Mouse (Mus musculus) stomach, embryonic 14.5 days (tissue): ENCODE data around the gene Cdkn2c. TPM values are rescaled to one million over a fixed set of nuclear protein-coding genes. Genes with fewer than 3 reads are reported as not detected.

Experiments used
- ATAC-seq: fragments of 200-750 bp; cut with Nextera tagmentation; 2 replicates; pipeline ENCODE4 v1.8.0; 2017; ENCODE audit warnings: low read depth, moderate TSS enrichment; ENCODE audit not compliant: insufficient number of reproducible peaks, insufficient read depth, low FRiP score
- H3K27ac ChIP-seq: fragments of 300-500 bp; sonication (generic); 2 replicates; pipeline ENCODE4 v1.5.1; 2014; ENCODE audit warnings: mild to moderate bottlenecking, low read length, moderate library complexity, mixed read lengths
- H3K27me3 ChIP-seq: fragments of 300-500 bp; sonication (generic); 2 replicates; pipeline ENCODE4 v1.6.1; 2014; ENCODE audit warnings: low read length, control low read depth, mixed read lengths; ENCODE audit not compliant: control insufficient read depth, insufficient read depth
- H3K36me3 ChIP-seq: fragments of 300-500 bp; sonication (generic); 2 replicates; pipeline ENCODE4 v1.6.1; 2014; ENCODE audit warnings: mild to moderate bottlenecking, control low read depth, low read length, moderate library complexity, mixed read lengths; ENCODE audit not compliant: control insufficient read depth, insufficient read depth
- H3K4me1 ChIP-seq: fragments of 300-500 bp; sonication (generic); 2 replicates; pipeline ENCODE4 v1.6.1; 2014; ENCODE audit warnings: low read length, control low read depth, mixed read lengths; ENCODE audit not compliant: control insufficient read depth, insufficient read depth
- H3K4me2 ChIP-seq: fragments of 300-500 bp; sonication (generic); replicated peaks from 2 replicates; pipeline ENCODE4 v1.6.1; 2014; ENCODE audit warnings: low read depth, low read length, control low read depth
- H3K4me3 ChIP-seq: fragments of 300-500 bp; sonication (generic); 2 replicates; pipeline ENCODE4 v1.5.1; 2014; ENCODE audit warnings: low read depth, low read length, control low read depth
- H3K9ac ChIP-seq: fragments of 300-500 bp; sonication (generic); replicated peaks from 2 replicates; pipeline ENCODE4 v1.6.1; 2014; ENCODE audit warnings: low read depth, mild to moderate bottlenecking, control low read depth, low read length, moderate library complexity, mixed read lengths
- H3K9me3 ChIP-seq: fragments of 300-500 bp; sonication (generic); 2 replicates; pipeline ENCODE4 v1.6.1; 2016; ENCODE audit warnings: low read depth, low read length, control low read depth; ENCODE audit not compliant: control insufficient read depth
- WGBS: fragments of 180-500 bp; shearing (Covaris S2); extraction: QIAGEN DNeasy Blood & Tissue Kit; methylation state at CpG from one replicate; pipeline ENCODE4 v1.1.7; 2014; 5-methylcytosine and 5-hydroxymethylcytosine counted together
- polyA plus RNA-seq: library from polyadenylated mRNA; unstranded; fragments of >200 nt; fragmentation: Nextera tagmentation; extraction: Ambion mirVana; gene quantifications from 2 replicates; pipeline ENCODE4 v1.2.1, GENCODE M21; 2014

Gene Cdkn2c
- polyA plus RNA-seq, 1 experiment from 2014 or later, result 7.0 TPM

DNA sequence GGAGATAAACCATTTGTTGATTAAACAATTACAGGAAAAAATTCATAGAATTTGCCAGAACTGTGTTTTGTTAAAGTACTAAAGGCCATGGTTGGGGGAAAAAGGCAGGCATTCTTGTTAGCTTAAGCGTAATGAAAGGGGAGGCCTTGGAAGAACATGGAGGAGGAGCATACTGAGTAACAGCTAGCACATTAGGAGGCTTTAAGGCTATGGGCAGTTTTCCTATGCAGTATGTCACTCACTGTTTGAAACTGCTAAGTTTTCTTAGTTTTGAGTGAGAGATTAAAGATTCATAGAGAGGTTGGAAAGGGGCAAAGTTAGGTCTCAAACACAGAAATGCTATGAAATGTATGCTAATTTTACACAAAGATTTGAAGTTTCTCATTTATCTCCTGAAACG, 7.1 kb upstream of the Cdkn2c start:
- H3K4me2 ChIP-seq, result no peak overlapping the region
- H3K27ac ChIP-seq, result no peak overlapping the region
- no peak overlapping the region for H3K9ac ChIP-seq
- no peaks in the 10 kb centered on the region for H3K36me3 ChIP-seq
- ATAC-seq, result no peak
- H3K27me3 ChIP-seq, result no peaks in the 10 kb centered on the region
- H3K4me3 ChIP-seq, result no peak overlapping the region
- H3K4me1 ChIP-seq, result 0 out of 2 replicates have a peak, but pooled peaks cover 5% of the 10 kb centered on the region
- WGBS, result 74% methylated on average over 2 of the region's 2 CpGs
- H3K9me3 ChIP-seq, result no peaks in the 10 kb centered on the region

DNA sequence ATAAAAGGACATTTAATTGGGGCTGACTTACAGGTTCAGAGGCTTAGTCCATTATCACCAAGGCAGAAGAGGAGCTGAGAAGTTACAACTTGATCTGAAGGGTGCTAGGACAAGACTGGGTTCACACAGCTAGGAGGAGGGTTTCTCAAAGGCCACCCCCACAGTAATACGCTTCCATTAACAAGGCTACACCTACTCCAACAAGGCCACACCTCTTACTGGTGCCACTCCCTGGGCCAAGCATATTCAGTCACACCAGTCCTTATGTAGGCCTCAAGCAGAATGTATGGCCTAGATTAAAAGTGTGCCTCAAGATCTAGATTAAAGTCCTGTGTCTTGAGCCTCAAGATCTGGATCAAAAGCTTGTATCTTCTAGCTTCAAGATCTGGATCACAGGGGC, 5.0 kb upstream of the Cdkn2c start:
- Histone ChIP-seq H3K4me2 (no peak overlapping the region), H3K27ac (no peak overlapping the region), H3K4me3 (no peak overlapping the region), H3K9ac (no peak overlapping the region), H3K27me3 (no peaks in the 10 kb centered on the region), H3K36me3 (no peaks in the 10 kb centered on the region), H3K9me3 (no peaks in the 10 kb centered on the region), H3K4me1 (no peaks in the 10 kb centered on the region)
- 79% methylated on average over 1 of the region's 1 CpGs for WGBS
- no peak for ATAC-seq

DNA sequence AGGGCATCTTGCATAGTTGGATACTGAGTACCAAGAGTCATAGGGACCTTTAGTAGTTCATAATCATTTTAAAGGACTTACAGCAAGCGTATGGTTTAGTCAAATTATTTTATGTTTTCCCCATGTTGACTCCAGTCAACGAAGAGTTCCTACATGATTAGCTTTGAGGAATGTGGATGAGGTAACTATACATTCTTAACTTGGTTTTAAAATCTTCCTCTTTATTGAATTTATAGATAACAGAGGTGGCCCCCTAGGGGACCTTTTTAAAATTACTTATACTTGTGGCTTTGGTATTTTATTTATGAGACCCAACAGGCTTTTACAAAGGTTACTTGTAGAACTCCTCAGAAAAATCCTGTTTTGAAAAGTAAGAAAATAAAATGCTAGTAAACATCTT, 3.2 kb upstream of the Cdkn2c start:
- WGBS, result 76% methylated on average over 2 of the region's 2 CpGs
- no peak for ATAC-seq
- H3K4me1 ChIP-seq, result no peaks in the 10 kb centered on the region
- H3K36me3 ChIP-seq, result no peaks in the 10 kb centered on the region
- no peak overlapping the region for H3K4me2 ChIP-seq
- H3K4me3 ChIP-seq, result no peak overlapping the region
- no peak overlapping the region for H3K27ac ChIP-seq
- H3K27me3 ChIP-seq, result no peaks in the 10 kb centered on the region
- H3K9me3 ChIP-seq, result no peaks in the 10 kb centered on the region
- H3K9ac ChIP-seq, result no peak overlapping the region

DNA sequence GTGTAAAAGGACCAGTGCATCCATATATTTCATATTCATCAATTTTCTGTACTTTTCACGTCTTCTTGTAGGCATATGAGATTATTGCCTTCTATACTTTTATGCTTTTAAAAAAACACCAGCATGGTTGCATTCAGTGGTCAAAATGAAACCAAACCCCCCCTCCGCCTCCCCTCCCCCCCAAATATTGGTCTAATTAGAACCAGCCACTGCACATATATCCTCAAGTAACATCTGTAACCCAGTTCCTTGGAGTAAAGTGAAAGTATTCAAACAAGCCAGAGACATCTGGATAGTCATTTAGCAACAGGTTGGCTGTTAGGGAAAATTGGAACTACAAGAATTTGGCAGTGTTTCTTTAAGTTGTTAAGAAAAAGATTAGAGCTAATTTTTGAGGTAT, 529 bp upstream of the Cdkn2c start:
- ATAC-seq, result no peak

DNA sequence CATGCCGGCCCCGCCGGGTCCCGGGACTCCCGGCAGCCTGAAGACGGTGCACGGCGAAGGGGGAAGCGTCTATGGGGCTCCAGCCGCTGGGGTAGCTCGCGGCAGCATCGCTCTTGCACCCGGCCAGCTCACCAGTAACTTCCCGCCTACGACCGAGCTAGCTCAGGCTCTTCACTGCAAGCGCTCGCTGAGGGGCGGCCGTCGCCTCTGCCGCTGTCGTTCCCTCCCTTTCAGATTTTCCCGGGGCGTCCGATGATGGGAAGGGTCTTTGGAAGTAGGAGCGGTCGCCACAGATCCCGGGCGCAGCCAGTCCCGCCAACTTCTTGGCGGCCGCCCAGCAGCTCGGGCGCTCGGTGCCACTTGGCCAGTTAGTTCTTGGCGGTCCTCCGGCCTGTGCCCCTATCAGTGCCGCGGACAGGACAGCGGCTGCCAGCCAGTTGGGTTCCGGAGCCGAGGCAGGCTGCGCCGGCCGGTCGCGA, 968 bp downstream of the Cdkn2c start:
- Histone ChIP-seq H3K36me3 (no peaks in the 10 kb centered on the region), H3K4me2 (peak overlapping the region; percentile 98), H3K27me3 (peaks cover 22% of the 10 kb centered on the region), H3K4me3 (peak overlapping the region; percentile 69), H3K9ac (peak overlapping the region; percentile 60), H3K4me1 (no peaks in the 10 kb centered on the region), H3K9me3 (no peaks in the 10 kb centered on the region), H3K27ac (peak overlapping the region; percentile 41; the same call in 1 of the 2 replicates)
- ATAC-seq, result peak; percentile 15; the same call in 1 of the 2 replicates
- under 1% methylated on average over 49 of the region's 49 CpGs for WGBS

More for the DNA sequence above, 529 bp upstream of the Cdkn2c start:
- Histone ChIP-seq H3K27me3 (peaks cover 11% of the 10 kb centered on the region), H3K36me3 (no peaks in the 10 kb centered on the region), H3K27ac (no peak overlapping the region), H3K9ac (peak overlapping the region; percentile 57; the same call in 1 of the 2 replicates), H3K4me2 (peak overlapping the region; percentile 98), H3K9me3 (no peaks in the 10 kb centered on the region), H3K4me1 (no peaks in the 10 kb centered on the region), H3K4me3 (peak overlapping the region; percentile 69)
- 72% methylated on average over 2 of the region's 2 CpGs for WGBS

DNA sequence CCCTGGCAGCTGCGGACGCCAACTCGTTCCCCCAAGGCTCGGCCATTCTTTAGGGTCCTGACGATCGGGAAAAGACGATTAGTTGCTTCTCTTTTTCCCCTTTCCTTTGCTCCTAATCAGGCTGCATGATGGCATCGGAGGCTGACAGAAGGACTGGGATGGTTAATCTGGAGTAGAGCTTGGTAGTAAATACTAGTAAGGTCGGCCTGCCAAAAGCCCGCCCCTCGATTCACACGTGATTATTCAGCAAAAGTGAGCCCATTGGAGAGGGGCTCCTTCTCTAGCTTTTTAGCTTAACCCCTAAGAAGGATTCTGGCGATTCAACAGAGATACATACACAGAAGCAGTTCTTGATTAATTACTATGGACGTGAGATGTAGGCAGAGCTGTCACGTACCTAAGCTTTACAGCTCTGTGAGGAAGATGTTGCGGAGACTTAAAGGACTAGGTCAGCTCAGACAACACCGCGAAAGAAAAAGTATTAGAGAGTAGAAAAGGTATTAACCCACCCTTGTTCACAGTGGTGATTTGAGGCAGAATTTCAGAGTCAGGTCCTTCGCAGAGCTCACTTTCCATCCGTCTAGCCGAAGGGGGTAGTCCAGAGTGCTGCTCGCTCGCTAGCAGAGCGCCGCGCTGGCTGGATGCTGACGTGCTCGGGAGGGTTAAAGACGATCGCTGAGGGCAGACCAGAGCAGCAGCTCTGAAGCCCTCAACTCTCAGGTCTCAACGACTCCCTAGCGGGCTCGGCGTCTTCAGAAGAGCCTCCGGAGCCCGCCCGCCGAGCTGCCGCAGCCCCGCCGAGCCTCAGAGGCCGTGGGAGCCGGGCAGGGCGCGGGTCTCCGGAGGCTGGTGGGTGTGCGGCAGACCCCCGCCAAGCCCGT, 1.6 kb downstream of the Cdkn2c start:
- peak overlapping the region; percentile 69 for H3K4me3 ChIP-seq
- peak overlapping the region; percentile 60 for H3K9ac ChIP-seq
- ATAC-seq, result 0 out of 2 replicates have a peak, but pooled peaks have one; percentile 24
- no peaks in the 10 kb centered on the region for H3K36me3 ChIP-seq
- 1% methylated on average over 46 of the region's 49 CpGs for WGBS
- H3K4me2 ChIP-seq, result peak overlapping the region; percentile 98
- H3K27ac ChIP-seq, result no peak overlapping the region
- peaks cover 25% of the 10 kb centered on the region for H3K27me3 ChIP-seq
- no peaks in the 10 kb centered on the region for H3K9me3 ChIP-seq
- no peaks in the 10 kb centered on the region for H3K4me1 ChIP-seq

DNA sequence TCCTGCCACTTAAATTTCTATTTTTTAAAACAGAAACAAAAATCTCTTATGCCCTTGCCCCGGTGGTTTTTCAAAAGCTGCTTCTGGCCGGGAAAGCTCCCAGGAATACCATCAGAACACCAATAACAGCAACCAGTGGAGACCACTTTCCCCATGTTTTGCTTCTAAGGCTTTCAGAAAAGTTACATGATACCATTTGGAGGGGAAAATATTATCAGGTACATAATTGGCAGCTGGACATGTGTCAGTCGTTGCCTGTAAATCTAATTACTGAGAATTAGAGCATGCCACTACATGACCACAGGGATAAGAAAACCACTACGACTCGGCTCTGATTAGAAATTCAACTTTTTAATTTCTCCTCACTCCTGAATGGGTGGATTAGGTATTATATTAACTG, 2.9 kb downstream of the Cdkn2c start:
- H3K27me3 ChIP-seq, result peaks cover 30% of the 10 kb centered on the region
- no peaks in the 10 kb centered on the region for H3K4me1 ChIP-seq
- H3K27ac ChIP-seq, result no peak overlapping the region
- no peaks in the 10 kb centered on the region for H3K36me3 ChIP-seq
- H3K9me3 ChIP-seq, result no peaks in the 10 kb centered on the region
- H3K4me3 ChIP-seq, result no peak overlapping the region
- ATAC-seq, result no peak
- H3K9ac ChIP-seq, result no peak overlapping the region
- H3K4me2 ChIP-seq, result peak overlapping the region; percentile 7; the same call in 1 of the 2 replicates
- 13% methylated on average over 5 of the region's 5 CpGs for WGBS

DNA sequence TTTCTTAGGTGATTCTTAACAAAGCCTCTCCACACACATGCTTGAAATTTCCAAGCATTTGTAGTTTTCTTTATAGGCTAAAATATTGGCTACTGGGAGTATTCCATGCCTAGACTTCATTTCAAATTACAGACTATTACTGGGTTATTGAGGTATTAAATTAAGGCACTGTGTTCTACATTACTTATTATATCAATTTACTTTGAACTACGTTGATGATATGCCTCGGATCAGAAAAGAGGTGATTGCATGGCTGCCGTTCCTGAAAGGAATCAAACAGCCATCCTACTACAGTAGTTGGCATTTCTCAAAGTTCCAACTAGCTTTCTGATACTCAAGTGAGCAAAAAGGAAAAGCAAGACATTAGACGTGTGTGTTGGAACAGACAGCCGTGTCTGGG, 4.7 kb downstream of the Cdkn2c start:
- no peak overlapping the region for H3K27ac ChIP-seq
- no peak overlapping the region for H3K4me2 ChIP-seq
- peaks cover 4% of the 10 kb centered on the region for H3K4me1 ChIP-seq
- no peaks in the 10 kb centered on the region for H3K9me3 ChIP-seq
- 15% methylated on average over 5 of the region's 5 CpGs for WGBS
- no peak overlapping the region for H3K9ac ChIP-seq
- H3K36me3 ChIP-seq, result no peaks in the 10 kb centered on the region
- H3K27me3 ChIP-seq, result peaks cover 34% of the 10 kb centered on the region
- ATAC-seq, result no peak
- H3K4me3 ChIP-seq, result no peak overlapping the region
